ENCODE assay signal across 9 mouse cellular contexts in genomic region chr6:135198726-135199125, GRCm38 (mm10). TPM values are rescaled to one million over a fixed set of nuclear protein-coding genes. Genes with fewer than 3 reads are reported as not detected.
DNase-seq lines count a peak whose midpoint lies in the region; ATAC-seq and TF ChIP-seq lines count a peak whose summit lies in the region.
"Had no signal": no experiment of that assay in that cellular context is flagged by ENCODE, and none has a peak within 500 bp of the region (broad histone marks: within the 10 kb centered on the region; RNA-seq: fewer than 3 reads in every experiment).

No protein-coding gene starts in this region.

- no peaks in the 10 kb centered on the region for H3K9me3 ChIP-seq in embryonic facial prominence, embryonic 15.5 days (replicated peaks)
- H3K9me3 ChIP-seq in limb, embryonic 11.5 days (ENCODE audit: control insufficient read depth, low read length) = no peaks in the 10 kb centered on the region

- peak; percentile 14 for DNase-seq in liver, adult 2 months (ENCODE audit: extremely low read depth, low read depth, low spot score)
- no peak for DNase-seq in liver
- DNase-seq in limb, embryonic 11.5 days (ENCODE audit: low spot score) = no peak
- DNase-seq in embryo, embryonic 11 days = no peak
- DNase-seq in urinary bladder, postnatal 14 days (ENCODE audit: low spot score) = no peak
- no peak for DNase-seq in natural killer cell, adult 2 months (ENCODE audit: low spot score in 2 of 2)
- DNase-seq: kidney, adult 18-20 months had no signal

- peak overlapping the region; percentile 98; the same call in 1 of the 2 replicates for H3K4me3 ChIP-seq in liver, adult 2 months (ENCODE audit: insufficient read depth, low read depth, low read length)
- peak overlapping the region; percentile 70 for H3K4me3 ChIP-seq in embryonic facial prominence, embryonic 15.5 days (replicated peaks)
- peak overlapping the region; percentile 78 for H3K4me3 ChIP-seq in limb, embryonic 11.5 days (ENCODE audit: low read depth, low read length)
- H3K4me3 ChIP-seq in olfactory bulb, adult 2 months (ENCODE audit: insufficient read depth, low read depth, low read length) = no peak overlapping the region

- peaks cover 17% of the 10 kb centered on the region; the same call in 1 of the 2 replicates for H3K79me2 ChIP-seq in liver, adult 2 months (ENCODE audit: control insufficient read depth, insufficient read depth, low read length)

- no peaks in the 10 kb centered on the region for H3K27me3 ChIP-seq in liver, adult 2 months (ENCODE audit: control insufficient read depth, insufficient read depth, low read length)
- H3K27me3 ChIP-seq in embryonic facial prominence, embryonic 15.5 days = no peaks in the 10 kb centered on the region
- no peaks in the 10 kb centered on the region for H3K27me3 ChIP-seq in limb, embryonic 11.5 days (ENCODE audit: control insufficient read depth, insufficient read depth, low read length)

- no peak for ATAC-seq in embryonic facial prominence, embryonic 15.5 days (ENCODE audit: insufficient number of reproducible peaks, low FRiP score, low TSS enrichment, low read depth)
- no peak for ATAC-seq in limb, embryonic 11.5 days (ENCODE audit: insufficient number of reproducible peaks, low FRiP score, low TSS enrichment, low read depth)

- H3K27ac ChIP-seq in liver, adult 2 months (replicated peaks; ENCODE audit: insufficient read depth, low read depth, low read length) = no peak overlapping the region
- no peak overlapping the region for H3K27ac ChIP-seq in embryonic facial prominence, embryonic 15.5 days (replicated peaks)
- no peak overlapping the region for H3K27ac ChIP-seq in limb, embryonic 11.5 days (replicated peaks; ENCODE audit: low read depth, low read length)
- H3K27ac ChIP-seq in olfactory bulb, adult 2 months (ENCODE audit: insufficient read depth, low read depth, low read length) = peak overlapping the region; percentile 79; the same call in 1 of the 2 replicates

- peaks cover 15% of the 10 kb centered on the region for H3K4me1 ChIP-seq in liver, adult 2 months (ENCODE audit: control insufficient read depth, insufficient read depth, low read length)
- H3K4me1 ChIP-seq in embryonic facial prominence, embryonic 15.5 days = peaks cover 12% of the 10 kb centered on the region; the same call in 1 of the 2 replicates
- H3K4me1 ChIP-seq in limb, embryonic 11.5 days (ENCODE audit: control insufficient read depth, insufficient read depth, low read length) = 0 out of 2 replicates have a peak, but pooled peaks cover 6% of the 10 kb centered on the region
- peaks cover 13% of the 10 kb centered on the region for H3K4me1 ChIP-seq in olfactory bulb, adult 2 months (ENCODE audit: control insufficient read depth, insufficient read depth, low read length)

- peak overlapping the region; percentile 92 for H3K4me2 ChIP-seq in embryonic facial prominence, embryonic 15.5 days (replicated peaks)
- peak overlapping the region; percentile 79 for H3K4me2 ChIP-seq in limb, embryonic 11.5 days (ENCODE audit: low read depth, severe bottlenecking)

- no peak for TF ChIP-seq POLR2A in liver, adult 2 months (IDR thresholded peaks at IDR 0.05; ENCODE audit: extremely low read depth, insufficient read depth, low read length)
- no peak for TF ChIP-seq POLR2A in olfactory bulb, adult 2 months (IDR thresholded peaks at IDR 0.05; ENCODE audit: insufficient read depth, low read depth, low read length)

- H3K36me3 ChIP-seq in liver, adult 2 months (ENCODE audit: control insufficient read depth, insufficient read depth, low read length) = no peaks in the 10 kb centered on the region
- H3K36me3 ChIP-seq in embryonic facial prominence, embryonic 15.5 days = no peaks in the 10 kb centered on the region
- H3K36me3 ChIP-seq in limb, embryonic 11.5 days (ENCODE audit: control insufficient read depth, insufficient read depth, low read length) = no peaks in the 10 kb centered on the region

- no peak for TF ChIP-seq CTCF in liver, adult 2 months (IDR thresholded peaks at IDR 0.05; ENCODE audit: low read depth, low read length)
- no peak for TF ChIP-seq CTCF in olfactory bulb, adult 2 months (IDR thresholded peaks at IDR 0.05; ENCODE audit: insufficient read depth, low read depth, low read length)

- WGBS in liver, adult 2 months = 35% methylated on average over 6 of the region's 6 CpGs
- WGBS in embryonic facial prominence, embryonic 15.5 days = 47% methylated on average over 6 of the region's 6 CpGs
- 60% methylated on average over 6 of the region's 6 CpGs for WGBS in limb, embryonic 11.5 days
- 11% methylated on average over 6 of the region's 6 CpGs for WGBS in olfactory bulb, adult 2 months

- no peak overlapping the region for H3K9ac ChIP-seq in liver, adult 2 months (ENCODE audit: low read depth, low read length)
- no peak overlapping the region for H3K9ac ChIP-seq in embryonic facial prominence, embryonic 15.5 days
- no peak overlapping the region for H3K9ac ChIP-seq in limb, embryonic 11.5 days (ENCODE audit: low read length)

RNA-seq across cellular contexts. Expression of gene Hebp1, which starts 0.9 kb away (rescaled TPM):
- total RNA-seq in liver, adult 2 months (2014; rRNA removed) = 282 and 334 TPM in 2 replicates
- polyA plus RNA-seq in liver, adult 2 months (2012; rRNA removed) = 290 and 317 TPM in 2 replicates
- polyA plus RNA-seq in embryonic facial prominence, embryonic 15.5 days (2015; fragmentation: Nextera tagmentation; extraction: Ambion mirVana) = 10.7 and 11.4 TPM in 2 replicates
- 1.3 and 3.8 TPM in 2 replicates for polyA plus RNA-seq in limb, embryonic 11.5 days (2014; fragmentation: Nextera tagmentation; extraction: Ambion mirVana)
- not detected in 2 replicates for polyA plus RNA-seq in olfactory bulb, adult 2 months (2012; ENCODE audit: insufficient read depth, insufficient read length, low replicate concordance, missing spikeins)

RNA-seq across cellular contexts. Expression of gene Fam234b, which starts 0.9 kb away (rescaled TPM):
- total RNA-seq in liver, adult 2 months (2014; rRNA removed) = 14.8 and 15.3 TPM in 2 replicates
- polyA plus RNA-seq in liver, adult 2 months (2012; rRNA removed) = 14.8 and 15.1 TPM in 2 replicates
- polyA plus RNA-seq in embryonic facial prominence, embryonic 15.5 days (2015; fragmentation: Nextera tagmentation; extraction: Ambion mirVana) = 24.8 and 25.1 TPM in 2 replicates
- polyA plus RNA-seq in limb, embryonic 11.5 days (2014; fragmentation: Nextera tagmentation; extraction: Ambion mirVana) = 20.4 and 21.2 TPM in 2 replicates
- polyA plus RNA-seq in olfactory bulb, adult 2 months (2012; ENCODE audit: insufficient read depth, insufficient read length, low replicate concordance, missing spikeins) = 357 TPM in 1 of 2 replicates, not detected in the other

RNA-seq across cellular contexts. Expression of gene Gsg1, which starts 55.4 kb away (rescaled TPM):
- total RNA-seq in liver, adult 2 months (2014; rRNA removed) = 0.13 TPM in 1 of 2 replicates, not detected in the other
- 0.16 and 0.29 TPM in 2 replicates for polyA plus RNA-seq in liver, adult 2 months (2012; rRNA removed)
- 2.1 and 2.6 TPM in 2 replicates for polyA plus RNA-seq in embryonic facial prominence, embryonic 15.5 days (2015; fragmentation: Nextera tagmentation; extraction: Ambion mirVana)
- polyA plus RNA-seq in limb, embryonic 11.5 days (2014; fragmentation: Nextera tagmentation; extraction: Ambion mirVana) = 0.81 and 0.91 TPM in 2 replicates
- polyA plus RNA-seq in olfactory bulb, adult 2 months (2012; ENCODE audit: insufficient read depth, insufficient read length, low replicate concordance, missing spikeins) = not detected in 2 replicates
